In the genomic region with DNA sequence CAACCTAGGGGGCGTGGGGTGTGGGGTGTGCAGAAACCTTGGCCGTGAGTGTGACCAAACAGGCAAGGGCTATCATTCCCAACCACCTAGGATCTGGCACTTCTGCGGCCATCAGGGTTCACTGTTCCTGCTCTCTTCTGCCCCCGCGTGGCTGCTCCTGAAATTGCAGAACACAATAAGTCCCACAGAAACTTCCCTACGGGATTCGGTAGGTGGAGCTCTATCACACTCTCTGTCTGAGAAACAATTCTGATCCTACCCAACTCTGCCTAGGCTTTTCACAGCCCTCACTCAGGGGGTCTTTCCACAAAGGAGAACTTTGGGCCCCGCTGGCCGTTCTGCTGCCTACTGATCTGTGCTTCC, we compare ENCODE assay signal across 9 mouse cellular contexts. TPM values are rescaled to one million over a fixed set of nuclear protein-coding genes. Genes with fewer than 3 reads are reported as not detected.
DNase-seq lines count a peak whose midpoint lies in the region; ATAC-seq and TF ChIP-seq lines count a peak whose summit lies in the region.
"Had no signal": no experiment of that assay in that cellular context is flagged by ENCODE, and none has a peak within 500 bp of the region (broad histone marks: within the 10 kb centered on the region; RNA-seq: fewer than 3 reads in every experiment).

No protein-coding gene starts in this region.

- TF ChIP-seq RAD21 in MEL (IDR thresholded peaks at IDR 0.05; ENCODE audit: low read depth, low read length): peak; percentile 83

- TF ChIP-seq EP300 in MEL (IDR thresholded peaks at IDR 0.05; ENCODE audit: low read depth in 1 of 2, low read length in 2 of 2): no peak

- no peaks in the 10 kb centered on the region for H3K4me1 ChIP-seq in MEL (ENCODE audit: control insufficient read depth in 1 of 2, insufficient read depth in 2 of 2, low read length in 2 of 2)
- H3K4me1 ChIP-seq in heart, embryonic 16.5 days (ENCODE audit: control insufficient read depth, insufficient read depth, low read length): 0 out of 2 replicates have a peak, but pooled peaks cover 4% of the 10 kb centered on the region
- H3K4me1 ChIP-seq in lung, embryonic 16.5 days (replicated peaks; ENCODE audit: control insufficient read depth, insufficient read depth, low read length): no peaks in the 10 kb centered on the region
- H3K4me1 ChIP-seq: lung, embryonic 15.5 days had no signal

- no peaks in the 10 kb centered on the region for H3K9me3 ChIP-seq in MEL (replicated peaks; ENCODE audit: insufficient read depth, low read length)
- no peaks in the 10 kb centered on the region for H3K9me3 ChIP-seq in heart, embryonic 16.5 days (replicated peaks; ENCODE audit: control insufficient read depth, low read length)
- H3K9me3 ChIP-seq in lung, embryonic 16.5 days (ENCODE audit: control insufficient read depth, low read length): no peaks in the 10 kb centered on the region
- H3K9me3 ChIP-seq: lung, embryonic 15.5 days had no signal

- no peaks in the 10 kb centered on the region for H3K79me2 ChIP-seq in MEL (ENCODE audit: control insufficient read depth, insufficient read depth, low read length, poor library complexity)

- no peaks in the 10 kb centered on the region for H3K36me3 ChIP-seq in MEL (ENCODE audit: control insufficient read depth in 1 of 2, insufficient read depth in 2 of 2, low read length in 2 of 2)
- H3K36me3 ChIP-seq in heart, embryonic 16.5 days (ENCODE audit: control insufficient read depth, insufficient read depth): no peaks in the 10 kb centered on the region
- H3K36me3 ChIP-seq in lung, embryonic 16.5 days (ENCODE audit: control insufficient read depth, insufficient read depth, low read length): no peaks in the 10 kb centered on the region
- H3K36me3 ChIP-seq: lung, embryonic 15.5 days had no signal

- H3K9ac ChIP-seq in MEL (ENCODE audit: control insufficient read depth, low read depth, low read length, poor library complexity, severe bottlenecking): no peak overlapping the region
- H3K9ac ChIP-seq in heart, embryonic 16.5 days (ENCODE audit: low read length): no peak overlapping the region
- H3K9ac ChIP-seq in lung, embryonic 16.5 days (ENCODE audit: low read length): no peak overlapping the region
- H3K9ac ChIP-seq: lung, embryonic 15.5 days had no signal

- H3K4me3 ChIP-seq in MEL (ENCODE audit: control insufficient read depth in 1 of 2, insufficient read depth in 1 of 2, low read depth in 2 of 2, low read length in 2 of 2): no peak overlapping the region
- H3K4me3 ChIP-seq in heart, embryonic 16.5 days (ENCODE audit: low read length): no peak overlapping the region
- H3K4me3 ChIP-seq in layer of hippocampus, adult 2 months: no peak overlapping the region
- no peak overlapping the region for H3K4me3 ChIP-seq in lung, embryonic 16.5 days (ENCODE audit: low read length)
- H3K4me3 ChIP-seq: lung, embryonic 15.5 days had no signal

- ATAC-seq in heart, embryonic 16.5 days (replicated peaks; ENCODE audit: extremely low read depth, insufficient read depth, low FRiP score): peak; percentile 40
- peak; percentile 37; the same call in 1 of the 2 replicates for ATAC-seq in lung, embryonic 16.5 days (ENCODE audit: low read depth)

- peak; percentile 91 to 100 (median 92) for TF ChIP-seq CTCF in MEL (IDR thresholded peaks at IDR 0.05 in 2 of 3, conservative IDR thresholded peaks at IDR 0.05 in 1 of 3; ENCODE audit: control insufficient read depth in 1 of 3, insufficient read depth in 1 of 3, low read depth in 2 of 3, low read length in 3 of 3, poor library complexity in 1 of 3, severe bottlenecking in 1 of 3)
- peak; percentile 87 for TF ChIP-seq CTCF in brain, embryonic 14.5 days (IDR thresholded peaks at IDR 0.05; ENCODE audit: borderline replicate concordance, extremely low read depth, insufficient read depth, insufficient read length)
- peak; percentile 100; the same call in 1 of the 2 replicates for TF ChIP-seq CTCF in layer of hippocampus, adult 2 months (conservative IDR thresholded peaks at IDR 0.05)

- H3K27me3 ChIP-seq in MEL (ENCODE audit: control insufficient read depth in 1 of 2, insufficient read depth in 2 of 2, low read length in 2 of 2): no peaks in the 10 kb centered on the region; a peak in 1 of 4 replicates
- H3K27me3 ChIP-seq in heart, embryonic 16.5 days (ENCODE audit: control insufficient read depth, insufficient read depth, low read length): no peaks in the 10 kb centered on the region
- H3K27me3 ChIP-seq in lung, embryonic 16.5 days (ENCODE audit: control insufficient read depth, insufficient read depth, low read depth, low read length): no peaks in the 10 kb centered on the region
- H3K27me3 ChIP-seq: lung, embryonic 15.5 days had no signal

- no peak overlapping the region for H3K27ac ChIP-seq in MEL (ENCODE audit: control insufficient read depth, low read depth, low read length)
- no peak overlapping the region for H3K27ac ChIP-seq in heart, embryonic 16.5 days (ENCODE audit: low read length)
- no peak overlapping the region for H3K27ac ChIP-seq in layer of hippocampus, adult 2 months
- H3K27ac ChIP-seq in lung, embryonic 16.5 days (ENCODE audit: low read length): no peak overlapping the region
- H3K27ac ChIP-seq: lung, embryonic 15.5 days had no signal

- H3K4me2 ChIP-seq in heart, embryonic 16.5 days (ENCODE audit: low read depth, low read length): no peak overlapping the region
- no peak overlapping the region for H3K4me2 ChIP-seq in lung, embryonic 16.5 days (ENCODE audit: low read depth, low read length)
- H3K4me2 ChIP-seq: lung, embryonic 15.5 days had no signal

- DNase-seq in MEL (ENCODE audit: low read depth, low spot score): peak; percentile 78
- peak; percentile 84 for DNase-seq in brain, embryonic 14.5 days (ENCODE audit: low read depth)
- peak; percentile 40 for DNase-seq in fibroblast of lung, adult 2 months (ENCODE audit: low read depth)
- DNase-seq in layer of hippocampus, adult 2 months (ENCODE audit: low spot score in 2 of 2): peak; percentile 79 to 92
- peak; percentile 82 for DNase-seq in right cerebral cortex, postnatal 14 days
- peak; percentile 84 to 85 for DNase-seq in urinary bladder, postnatal 36 days (ENCODE audit: low spot score in 2 of 2)

- 4% methylated on average over 9 of the region's 9 CpGs for WGBS in heart, embryonic 16.5 days
- 4% methylated on average over 9 of the region's 9 CpGs for WGBS in lung, embryonic 16.5 days

- TF ChIP-seq POLR2A in MEL (IDR thresholded peaks at IDR 0.05; ENCODE audit: control insufficient read depth in 1 of 2, insufficient read depth in 1 of 2, low read depth in 1 of 2, low read length in 2 of 2, poor library complexity in 1 of 2): no peak
- no peak for TF ChIP-seq POLR2A in brain, embryonic 14.5 days (IDR thresholded peaks at IDR 0.05; ENCODE audit: borderline replicate concordance, extremely low read depth, insufficient read depth, insufficient read length, poor library complexity, severe bottlenecking)

TF ChIP-seq in MEL, 35 proteins besides CTCF, POLR2A, EP300 and RAD21 (continues in another document):
- peak; percentile 84 for TF ChIP-seq ZNF384 (IDR thresholded peaks at IDR 0.05; ENCODE audit: low read depth, low read length)
- no peak for TF ChIP-seq MAFK (IDR thresholded peaks at IDR 0.05; ENCODE audit: borderline replicate concordance, low read depth, low read length)
- TF ChIP-seq JUND (IDR thresholded peaks at IDR 0.05; ENCODE audit: low read depth, low read length): peak; percentile 69; the same call in 1 of the 2 replicates
- TF ChIP-seq MEF2A (IDR thresholded peaks at IDR 0.05; ENCODE audit: extremely low read depth, insufficient replicate concordance, low read depth, low read length, poor library complexity, severe bottlenecking): no peak
- TF ChIP-seq E2F4 (IDR thresholded peaks at IDR 0.05; ENCODE audit: borderline replicate concordance, low read depth, low read length): no peak
- peak; percentile 52 for TF ChIP-seq SIN3A (IDR thresholded peaks at IDR 0.05; ENCODE audit: low read length)
- TF ChIP-seq ZMIZ1 (IDR thresholded peaks at IDR 0.05; ENCODE audit: low read depth, low read length): no peak
- TF ChIP-seq MYC (IDR thresholded peaks at IDR 0.05; ENCODE audit: low read depth, low read length): 0 out of 2 replicates have a peak, but pooled peaks have one; percentile 56
- no peak for TF ChIP-seq POLR2AphosphoS2 (IDR thresholded peaks at IDR 0.05; ENCODE audit: low read length)
- 0 out of 2 replicates have a peak, but pooled peaks have one; percentile 27 for TF ChIP-seq MXI1 (IDR thresholded peaks at IDR 0.05; ENCODE audit: low read depth, low read length)
- TF ChIP-seq CHD2 (IDR thresholded peaks at IDR 0.05; ENCODE audit: low read length): no peak
- no peak for TF ChIP-seq MAX (IDR thresholded peaks at IDR 0.05; ENCODE audit: low read length)
- TF ChIP-seq NELFE (IDR thresholded peaks at IDR 0.05; ENCODE audit: low read depth, low read length): no peak
- TF ChIP-seq ZKSCAN1 (IDR thresholded peaks at IDR 0.05; ENCODE audit: low read depth, low read length): no peak
- TF ChIP-seq TAL1 (IDR thresholded peaks at IDR 0.05; ENCODE audit: low read length): no peak
- TF ChIP-seq TCF12 (IDR thresholded peaks at IDR 0.05; ENCODE audit: low read depth, low read length): no peak
- TF ChIP-seq GABPA (IDR thresholded peaks at IDR 0.05; ENCODE audit: low read depth, low read length): 0 out of 2 replicates have a peak, but pooled peaks have one; percentile 32
- TF ChIP-seq USF1 (IDR thresholded peaks at IDR 0.05; ENCODE audit: low read depth, low read length): no peak; the same call in 1 of the 2 replicates
- no peak for TF ChIP-seq ETS1 (IDR thresholded peaks at IDR 0.05; ENCODE audit: low read depth, low read length)
- no peak for TF ChIP-seq MYB (IDR thresholded peaks at IDR 0.05; ENCODE audit: low read depth, low read length)

RNA-seq across cellular contexts. Expression of a gene that starts 8.1 kb away (rescaled TPM):
- 0.07 and 0.12 TPM in 2 replicates for total RNA-seq in MEL (2012; rRNA removed)
- polyA plus RNA-seq in MEL (2012; ENCODE audit: insufficient read depth in 1 of 2, insufficient read length in 2 of 2, low read depth in 1 of 2, low replicate concordance in 2 of 2, missing spikeins in 1 of 2): under 1 TPM in 1 of 2 experiments, not detected in 1; 0.15 TPM
- 2.9 and 4.8 TPM in 2 replicates for polyA plus RNA-seq in brain, embryonic 14.5 days (2012; rRNA removed)
- 12.4 and 13.3 TPM in 2 replicates for polyA plus RNA-seq in heart, embryonic 16.5 days (2015; fragmentation: Nextera tagmentation; extraction: Ambion mirVana)
- 1 to 10 TPM; 2.1 TPM for total RNA-seq in layer of hippocampus, adult 2 months (2021)
- polyA plus RNA-seq in lung, embryonic 16.5 days (2015; fragmentation: Nextera tagmentation; extraction: Ambion mirVana): 11.0 and 13.0 TPM in 2 replicates

RNA-seq across cellular contexts. Expression of a gene that starts 46.5 kb away (rescaled TPM):
- total RNA-seq in MEL (2012; rRNA removed): 0.03 TPM in 1 of 2 replicates, not detected in the other
- under 1 TPM in 1 of 2 experiments, not detected in 1; 0.11 TPM for polyA plus RNA-seq in MEL (2012; ENCODE audit: insufficient read depth in 1 of 2, insufficient read length in 2 of 2, low read depth in 1 of 2, low replicate concordance in 2 of 2, missing spikeins in 1 of 2)
- polyA plus RNA-seq in brain, embryonic 14.5 days (2012; rRNA removed): 5.2 and 6.7 TPM in 2 replicates
- 9.7 and 11.3 TPM in 2 replicates for polyA plus RNA-seq in heart, embryonic 16.5 days (2015; fragmentation: Nextera tagmentation; extraction: Ambion mirVana)
- 1 to 10 TPM; 2.3 TPM for total RNA-seq in layer of hippocampus, adult 2 months (2021)
- polyA plus RNA-seq in lung, embryonic 16.5 days (2015; fragmentation: Nextera tagmentation; extraction: Ambion mirVana): 2.5 and 5.2 TPM in 2 replicates
